In genomic region chr6:136423201-136423600, GRCm38 (mm10) we compare ENCODE assay signal across 41 mouse cellular contexts. TPM values are rescaled to one million over a fixed set of nuclear protein-coding genes. Genes with fewer than 3 reads are reported as not detected.
"Had no signal": no experiment of that assay in that cellular context is flagged by ENCODE, and none has a peak within 500 bp of the region (broad histone marks: within the 10 kb centered on the region; RNA-seq: fewer than 3 reads in every experiment).

No protein-coding gene starts in this region.

- ATAC-seq: hindbrain, embryonic 16.5 days; intestine, embryonic 16.5 days; liver, embryonic 12.5 days had no signal

- H3K4me2 ChIP-seq: heart, embryonic 13.5 days; heart, embryonic 15.5 days; hindbrain, embryonic 12.5 days; hindbrain, embryonic 14.5 days; kidney, embryonic 15.5 days; limb, embryonic 13.5 days; limb, embryonic 15.5 days; liver, embryonic 12.5 days had no signal

- DNase-seq: gastrocnemius, postnatal 14 days; gastrocnemius, postnatal 36 days; heart, adult 18-20 months; heart, postnatal 14 days; heart, postnatal 36 days; kidney, adult 11 months; kidney, adult 2 months; kidney, adult 9 months; kidney, postnatal 14 days; kidney, postnatal 36 days; layer of hippocampus, adult 9-11 months; layer of hippocampus, postnatal 36 days; left cerebral cortex, postnatal 4 days had no signal

- H3K9me3 ChIP-seq: heart, embryonic 13.5 days; heart, embryonic 15.5 days; hindbrain, embryonic 12.5 days; kidney, embryonic 15.5 days; limb, embryonic 13.5 days; limb, embryonic 15.5 days; liver, embryonic 12.5 days had no signal

- H3K27me3 ChIP-seq: heart, embryonic 13.5 days; heart, embryonic 15.5 days; hindbrain, embryonic 12.5 days; kidney, embryonic 15.5 days; limb, embryonic 13.5 days; limb, embryonic 15.5 days; liver, embryonic 12.5 days had no signal

- H3K9ac ChIP-seq: heart, embryonic 13.5 days; heart, embryonic 15.5 days; hindbrain, embryonic 12.5 days; hindbrain, embryonic 14.5 days; kidney, embryonic 15.5 days; limb, embryonic 13.5 days; limb, embryonic 15.5 days; liver, embryonic 12.5 days; liver, embryonic 14.5 days had no signal

- H3K27ac ChIP-seq: heart, embryonic 13.5 days; heart, embryonic 15.5 days; hindbrain, embryonic 12.5 days; hindbrain, embryonic 14.5 days; kidney, embryonic 15.5 days; kidney, postnatal 0 days; limb, embryonic 13.5 days; limb, embryonic 15.5 days; liver, embryonic 12.5 days; liver, embryonic 14.5 days had no signal

- H3K4me3 ChIP-seq: heart, embryonic 13.5 days; heart, embryonic 15.5 days; hindbrain, embryonic 12.5 days; kidney, embryonic 15.5 days; limb, embryonic 13.5 days; limb, embryonic 15.5 days; liver, embryonic 12.5 days had no signal

- H3K4me1 ChIP-seq: hindbrain, embryonic 12.5 days; limb, embryonic 13.5 days had no signal

- H3K36me3 ChIP-seq: heart, embryonic 13.5 days; heart, embryonic 15.5 days; hindbrain, embryonic 12.5 days; kidney, embryonic 15.5 days; limb, embryonic 13.5 days; limb, embryonic 15.5 days; liver, embryonic 12.5 days had no signal

RNA-seq across cellular contexts. Expression of gene E330021D16Rik, which starts 7.8 kb away (rescaled TPM):
- total RNA-seq: gastrocnemius, adult 18-20 months; gastrocnemius, adult 8-10 months; gastrocnemius, postnatal 14 days; gastrocnemius, postnatal 36 days; heart, adult 18-20 months; heart, postnatal 14 days; heart, postnatal 36 days; hematopoietic stem cell, adult 5-6 weeks; layer of hippocampus, adult 18-20 months; layer of hippocampus, adult 8-10 months; layer of hippocampus, postnatal 14 days; layer of hippocampus, postnatal 36 days; left cerebral cortex, adult 18-20 months; left cerebral cortex, adult 8-10 months; left cerebral cortex, postnatal 10 days; left cerebral cortex, postnatal 25 days; left cerebral cortex, postnatal 4 days; liver, adult 2 months had no signal
- polyA plus RNA-seq: gonadal fat pad, adult 2 months; heart, embryonic 13.5 days; heart, embryonic 15.5 days; heart, postnatal 0 days; hindbrain, embryonic 12.5 days; hindbrain, embryonic 14.5 days; hindbrain, embryonic 16.5 days; intestine, embryonic 14.5 days; intestine, embryonic 16.5 days; large intestine, adult 2 months; limb, embryonic 11.5 days; limb, embryonic 13.5 days; limb, embryonic 15.5 days; liver, embryonic 12.5 days had no signal
